Mouse (Mus musculus): ENCODE data around the gene Aebp2. TPM values are rescaled to one million over a fixed set of nuclear protein-coding genes. Genes with fewer than 3 reads are reported as not detected.

The Aebp2 gene
- polyA plus RNA-seq, 1 experiment from 2014 or later: 11.3 TPM

DNA sequence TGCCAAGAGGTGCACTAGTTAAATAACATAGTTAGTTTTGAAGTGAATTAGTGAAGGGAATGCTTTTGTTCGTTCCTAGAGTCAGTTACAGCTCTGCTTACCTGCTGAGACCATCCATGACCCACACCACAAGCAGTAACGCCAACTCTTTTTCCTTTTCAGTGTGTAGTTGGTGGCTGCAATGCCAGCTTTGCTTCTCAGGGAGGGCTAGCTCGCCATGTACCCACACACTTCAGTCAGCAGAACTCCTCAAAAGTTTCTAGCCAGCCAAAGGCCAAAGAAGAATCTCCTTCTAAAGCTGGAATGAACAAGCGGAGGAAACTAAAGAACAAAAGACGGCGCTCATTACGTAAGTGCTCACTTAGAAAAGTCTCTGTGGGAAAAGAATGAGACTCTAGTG is 19.5 kb downstream of the Aebp2 start:
- Histone ChIP-seq H3K4me1 (ENCODE audit: control insufficient read depth in 2 of 2, insufficient read depth in 2 of 2, low read length in 2 of 2) (no peaks in the 10 kb centered on the region), H3K4me2 (ENCODE audit: low read length) (no peak overlapping the region), H3K9me3 (ENCODE audit: control insufficient read depth, low read length) (no peaks in the 10 kb centered on the region), H3K9ac (ENCODE audit: low read length) (no peak overlapping the region), H3K36me3 (ENCODE audit: control insufficient read depth, insufficient read depth, low read length) (peaks cover 91% of the 10 kb centered on the region), H3K27me3 (ENCODE audit: control insufficient read depth, insufficient read depth, low read length) (no peaks in the 10 kb centered on the region), H3K27ac (replicated peaks in 1 of 2; ENCODE audit: control insufficient read depth in 1 of 2, insufficient read depth in 1 of 2, low read depth in 2 of 2, low read length in 2 of 2) (no peak overlapping the region), H3K4me3 (ENCODE audit: control insufficient read depth in 1 of 2, insufficient read depth in 1 of 2, low read depth in 1 of 2, low read length in 2 of 2) (no peak overlapping the region)
- ATAC-seq (ENCODE audit: insufficient number of reproducible peaks, insufficient read depth, low FRiP score, low read depth): no peak
- WGBS: 95% methylated on average over 7 of the region's 7 CpGs

GRCm38 (mm10) chr6:140642655-140643054 is 20.2 kb downstream of the Aebp2 start:
- Histone ChIP-seq H3K4me1 (ENCODE audit: control insufficient read depth in 2 of 2, insufficient read depth in 2 of 2, low read length in 2 of 2) (no peaks in the 10 kb centered on the region), H3K27ac (replicated peaks in 1 of 2; ENCODE audit: control insufficient read depth in 1 of 2, insufficient read depth in 1 of 2, low read depth in 2 of 2, low read length in 2 of 2) (no peak overlapping the region), H3K27me3 (ENCODE audit: control insufficient read depth, insufficient read depth, low read length) (no peaks in the 10 kb centered on the region), H3K36me3 (ENCODE audit: control insufficient read depth, insufficient read depth, low read length) (peaks cover 92% of the 10 kb centered on the region), H3K4me3 (ENCODE audit: control insufficient read depth in 1 of 2, insufficient read depth in 1 of 2, low read depth in 1 of 2, low read length in 2 of 2) (no peak overlapping the region), H3K4me2 (ENCODE audit: low read length) (no peak overlapping the region), H3K9ac (ENCODE audit: low read length) (no peak overlapping the region), H3K9me3 (ENCODE audit: control insufficient read depth, low read length) (no peaks in the 10 kb centered on the region)
- WGBS: 93% methylated on average over 12 of the region's 12 CpGs
- ATAC-seq (ENCODE audit: insufficient number of reproducible peaks, insufficient read depth, low FRiP score, low read depth): no peak

- Histone ChIP-seq H3K27ac (replicated peaks in 1 of 2; ENCODE audit: control insufficient read depth in 1 of 2, insufficient read depth in 1 of 2, low read depth in 2 of 2, low read length in 2 of 2) (no peak overlapping the region), H3K4me1 (ENCODE audit: control insufficient read depth in 2 of 2, insufficient read depth in 2 of 2, low read length in 2 of 2) (no peaks in the 10 kb centered on the region), H3K27me3 (ENCODE audit: control insufficient read depth, insufficient read depth, low read length) (no peaks in the 10 kb centered on the region), H3K36me3 (ENCODE audit: control insufficient read depth, insufficient read depth, low read length) (peaks cover 88% of the 10 kb centered on the region), H3K4me2 (ENCODE audit: low read length) (no peak overlapping the region), H3K9ac (ENCODE audit: low read length) (no peak overlapping the region), H3K9me3 (ENCODE audit: control insufficient read depth, low read length) (no peaks in the 10 kb centered on the region), H3K4me3 (ENCODE audit: control insufficient read depth in 1 of 2, insufficient read depth in 1 of 2, low read depth in 1 of 2, low read length in 2 of 2) (no peak overlapping the region)
- no peak for ATAC-seq (ENCODE audit: insufficient number of reproducible peaks, insufficient read depth, low FRiP score, low read depth)
Measured at GRCm38 (mm10) chr6:140645931-140646330, 23.5 kb downstream of the Aebp2 start.

DNA sequence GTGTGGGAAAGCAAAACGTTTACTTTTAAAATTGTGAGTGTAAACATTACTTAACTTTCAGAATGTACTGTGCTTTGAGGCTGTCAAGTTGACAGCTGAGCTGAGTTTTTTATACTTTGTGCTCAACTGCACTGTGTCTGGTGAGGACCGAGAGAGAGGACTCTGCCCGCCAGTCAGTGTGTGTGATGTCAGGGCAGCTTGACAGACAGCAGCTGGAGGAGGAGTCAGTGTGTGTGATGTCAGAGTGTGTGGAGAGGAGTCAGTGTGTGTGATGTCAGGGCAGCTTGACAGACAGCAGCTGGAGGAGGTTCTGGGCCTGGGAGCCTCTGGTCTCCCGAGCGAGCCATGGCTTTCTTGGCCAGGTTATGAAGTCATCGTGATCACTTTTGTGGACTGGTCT is 24.4 kb downstream of the Aebp2 start:
- Histone ChIP-seq H3K27me3 (ENCODE audit: control insufficient read depth, insufficient read depth, low read length) (no peaks in the 10 kb centered on the region), H3K9ac (ENCODE audit: low read length) (no peak overlapping the region), H3K9me3 (ENCODE audit: control insufficient read depth, low read length) (no peaks in the 10 kb centered on the region), H3K4me1 (ENCODE audit: control insufficient read depth in 2 of 2, insufficient read depth in 2 of 2, low read length in 2 of 2) (no peaks in the 10 kb centered on the region), H3K27ac (replicated peaks in 1 of 2; ENCODE audit: control insufficient read depth in 1 of 2, insufficient read depth in 1 of 2, low read depth in 2 of 2, low read length in 2 of 2) (no peak overlapping the region), H3K4me3 (ENCODE audit: control insufficient read depth in 1 of 2, insufficient read depth in 1 of 2, low read depth in 1 of 2, low read length in 2 of 2) (no peak overlapping the region), H3K4me2 (ENCODE audit: low read length) (no peak overlapping the region), H3K36me3 (ENCODE audit: control insufficient read depth, insufficient read depth, low read length) (peaks cover 88% of the 10 kb centered on the region)
- no peak for ATAC-seq (ENCODE audit: insufficient number of reproducible peaks, insufficient read depth, low FRiP score, low read depth)
- 66% methylated on average over 6 of the region's 6 CpGs for WGBS

GRCm38 (mm10) chr6:140649812-140650211 is 27.3 kb downstream of the Aebp2 start:
- Histone ChIP-seq H3K4me1 (ENCODE audit: control insufficient read depth in 2 of 2, insufficient read depth in 2 of 2, low read length in 2 of 2) (no peaks in the 10 kb centered on the region), H3K27ac (replicated peaks in 1 of 2; ENCODE audit: control insufficient read depth in 1 of 2, insufficient read depth in 1 of 2, low read depth in 2 of 2, low read length in 2 of 2) (no peak overlapping the region), H3K36me3 (ENCODE audit: control insufficient read depth, insufficient read depth, low read length) (peaks cover 84% of the 10 kb centered on the region), H3K27me3 (ENCODE audit: control insufficient read depth, insufficient read depth, low read length) (no peaks in the 10 kb centered on the region), H3K9ac (ENCODE audit: low read length) (no peak overlapping the region), H3K4me3 (ENCODE audit: control insufficient read depth in 1 of 2, insufficient read depth in 1 of 2, low read depth in 1 of 2, low read length in 2 of 2) (no peak overlapping the region), H3K9me3 (ENCODE audit: control insufficient read depth, low read length) (no peaks in the 10 kb centered on the region), H3K4me2 (ENCODE audit: low read length) (no peak overlapping the region)
- no peak for ATAC-seq (ENCODE audit: insufficient number of reproducible peaks, insufficient read depth, low FRiP score, low read depth)
- 65% methylated on average over 1 of the region's 1 CpGs for WGBS

DNA sequence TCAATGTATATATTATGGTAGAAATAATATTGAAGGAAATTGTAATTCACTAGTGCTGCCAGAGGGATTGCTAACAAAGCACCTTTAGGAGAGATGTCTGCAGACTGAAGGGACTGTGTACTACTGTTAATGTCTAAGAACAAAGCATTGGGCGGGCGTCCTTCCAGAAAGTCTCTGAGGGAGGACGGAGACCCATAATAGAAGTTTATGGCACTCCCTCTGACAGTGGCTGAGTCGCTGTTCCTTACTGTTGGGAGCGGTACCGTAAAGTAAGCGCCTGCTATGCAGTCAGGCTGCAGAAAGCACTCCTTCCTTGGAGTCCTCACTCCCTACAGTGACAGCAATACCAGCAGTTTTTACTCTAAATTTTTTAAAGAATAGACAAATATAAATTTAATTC is 29.5 kb downstream of the Aebp2 start:
- H3K27ac ChIP-seq (replicated peaks in 1 of 2; ENCODE audit: control insufficient read depth in 1 of 2, insufficient read depth in 1 of 2, low read depth in 2 of 2, low read length in 2 of 2): no peak overlapping the region
- 87% methylated on average over 7 of the region's 7 CpGs for WGBS
- H3K9ac ChIP-seq (ENCODE audit: low read length): no peak overlapping the region
- no peak overlapping the region for H3K4me2 ChIP-seq (ENCODE audit: low read length)
- H3K4me1 ChIP-seq (ENCODE audit: control insufficient read depth in 2 of 2, insufficient read depth in 2 of 2, low read length in 2 of 2): no peaks in the 10 kb centered on the region
- no peaks in the 10 kb centered on the region for H3K9me3 ChIP-seq (ENCODE audit: control insufficient read depth, low read length)
- no peak overlapping the region for H3K4me3 ChIP-seq (ENCODE audit: control insufficient read depth in 1 of 2, insufficient read depth in 1 of 2, low read depth in 1 of 2, low read length in 2 of 2)
- H3K36me3 ChIP-seq (ENCODE audit: control insufficient read depth, insufficient read depth, low read length): peaks cover 83% of the 10 kb centered on the region
- H3K27me3 ChIP-seq (ENCODE audit: control insufficient read depth, insufficient read depth, low read length): no peaks in the 10 kb centered on the region
- ATAC-seq (ENCODE audit: insufficient number of reproducible peaks, insufficient read depth, low FRiP score, low read depth): no peak

DNA sequence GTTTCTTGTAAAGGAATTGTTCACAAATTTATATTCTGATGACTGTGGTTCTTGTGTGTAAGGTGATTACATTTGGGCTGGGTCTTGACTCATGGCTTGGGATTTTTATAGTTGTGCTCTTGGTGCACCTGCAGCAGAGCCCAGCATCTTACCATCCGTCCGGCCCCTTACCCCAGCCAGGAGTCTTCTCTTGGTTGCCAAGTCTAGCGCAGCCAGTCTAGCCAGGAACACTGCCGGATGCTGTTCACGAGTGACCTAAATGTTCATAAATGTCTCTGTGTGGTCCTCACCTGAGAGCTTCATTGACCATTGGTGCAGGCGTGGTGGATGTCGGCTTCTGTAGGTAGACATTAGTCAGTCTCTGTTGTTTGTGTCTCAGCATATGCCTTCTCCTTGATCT is 33.0 kb downstream of the Aebp2 start:
- ATAC-seq (ENCODE audit: insufficient number of reproducible peaks, insufficient read depth, low FRiP score, low read depth): no peak
- Histone ChIP-seq H3K36me3 (ENCODE audit: control insufficient read depth, insufficient read depth, low read length) (peaks cover 60% of the 10 kb centered on the region), H3K9me3 (ENCODE audit: control insufficient read depth, low read length) (no peaks in the 10 kb centered on the region), H3K4me3 (ENCODE audit: control insufficient read depth in 1 of 2, insufficient read depth in 1 of 2, low read depth in 1 of 2, low read length in 2 of 2) (no peak overlapping the region), H3K4me1 (ENCODE audit: control insufficient read depth in 2 of 2, insufficient read depth in 2 of 2, low read length in 2 of 2) (no peaks in the 10 kb centered on the region), H3K27me3 (ENCODE audit: control insufficient read depth, insufficient read depth, low read length) (no peaks in the 10 kb centered on the region), H3K27ac (replicated peaks in 1 of 2; ENCODE audit: control insufficient read depth in 1 of 2, insufficient read depth in 1 of 2, low read depth in 2 of 2, low read length in 2 of 2) (no peak overlapping the region), H3K9ac (ENCODE audit: low read length) (no peak overlapping the region), H3K4me2 (ENCODE audit: low read length) (no peak overlapping the region)
- 93% methylated on average over 7 of the region's 7 CpGs for WGBS

DNA sequence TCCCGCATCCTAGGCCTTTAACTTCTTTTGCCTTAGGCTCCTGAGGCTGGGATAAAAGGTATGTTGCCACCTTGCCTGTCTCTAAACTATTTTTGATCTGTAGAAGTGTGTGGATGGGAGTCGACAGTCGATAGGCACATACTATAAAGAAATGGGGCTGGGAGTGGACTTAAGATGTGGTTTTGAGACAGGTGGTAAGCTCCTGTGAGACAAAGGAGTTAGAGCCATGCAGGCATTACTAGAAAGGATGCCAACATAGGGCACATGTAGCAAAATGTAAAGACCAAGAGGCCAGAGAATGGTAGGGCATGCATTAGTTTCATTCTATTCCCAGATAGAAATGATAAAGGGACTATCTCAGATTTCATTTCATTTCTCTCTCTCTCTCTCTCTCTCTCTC is 34.5 kb downstream of the Aebp2 start:
- Histone ChIP-seq H3K27me3 (ENCODE audit: control insufficient read depth, insufficient read depth, low read length) (no peaks in the 10 kb centered on the region), H3K36me3 (ENCODE audit: control insufficient read depth, insufficient read depth, low read length) (peaks cover 51% of the 10 kb centered on the region), H3K9ac (ENCODE audit: low read length) (no peak overlapping the region), H3K27ac (replicated peaks in 1 of 2; ENCODE audit: control insufficient read depth in 1 of 2, insufficient read depth in 1 of 2, low read depth in 2 of 2, low read length in 2 of 2) (no peak overlapping the region), H3K4me1 (ENCODE audit: control insufficient read depth in 2 of 2, insufficient read depth in 2 of 2, low read length in 2 of 2) (peaks cover 2% of the 10 kb centered on the region in 2 experiments; a peak in 2 of 4 replicates), H3K4me3 (ENCODE audit: control insufficient read depth in 1 of 2, insufficient read depth in 1 of 2, low read depth in 1 of 2, low read length in 2 of 2) (no peak overlapping the region), H3K4me2 (ENCODE audit: low read length) (no peak overlapping the region), H3K9me3 (ENCODE audit: control insufficient read depth, low read length) (no peaks in the 10 kb centered on the region)
- no peak for ATAC-seq (ENCODE audit: insufficient number of reproducible peaks, insufficient read depth, low FRiP score, low read depth)
- WGBS: 93% methylated on average over 3 of the region's 3 CpGs

Data from heart, embryonic 14.5 days (tissue).